Mouse (Mus musculus): Measurements from ENCODE around the gene Ccdc12.
A peak's percentile ranks its signal among the peaks of the same experiment; 100 is the strongest.

Ccdc12 gene

GRCm38 (mm10) chr9:110743456-110744323, 87.4 kb downstream of the Ccdc12 start:
- peak; percentile 51 to 70 for DNase-seq

- DNase-seq: no peak
These were observed 89.4 kb downstream of the Ccdc12 start for GRCm38 (mm10) chr9:110745752-110746151.

- no peak for DNase-seq
These were observed 89.9 kb downstream of the Ccdc12 start for GRCm38 (mm10) chr9:110746238-110746637.

- DNase-seq: no peak
These were observed 90.7 kb downstream of the Ccdc12 start, which contains the start of gene Pth1r for GRCm38 (mm10) chr9:110746961-110747360. Gene Pth1r (minus strand): TSS chr9:110747145.

- no peak for DNase-seq
These were observed 92.1 kb downstream of the Ccdc12 start for GRCm38 (mm10) chr9:110748451-110748850.

GRCm38 (mm10) chr9:110750404-110751187, 94.3 kb downstream of the Ccdc12 start:
- DNase-seq: no peak

- DNase-seq: no peak
These were observed 95.1 kb downstream of the Ccdc12 start for GRCm38 (mm10) chr9:110751412-110751811.

GRCm38 (mm10) chr9:110752917-110753435, 96.7 kb downstream of the Ccdc12 start:
- DNase-seq: no peak

- no peak for DNase-seq
These were observed 97.5 kb downstream of the Ccdc12 start for GRCm38 (mm10) chr9:110753773-110754172.

GRCm38 (mm10) chr9:110757816-110758215, 101.5 kb downstream of the Ccdc12 start:
- no peak for DNase-seq

GRCm38 (mm10) chr9:110758605-110759004, 102.3 kb downstream of the Ccdc12 start:
- peak; percentile 67 to 84 for DNase-seq

- peak; percentile 54 to 68 for DNase-seq
These were observed 103.0 kb downstream of the Ccdc12 start for GRCm38 (mm10) chr9:110759265-110759664.

- DNase-seq: no peak
These were observed 104.6 kb downstream of the Ccdc12 start for GRCm38 (mm10) chr9:110760886-110761285.

Data from lung, postnatal 4 days (tissue).